Mouse (Mus musculus) MN1 (cell line): ENCODE results near the gene Pawr.

Source experiments
- DNase-seq: peaks from one replicate; pipeline ENCODE4 v3.0.0-alpha.2; 2016; ENCODE audit warnings: low spot score

The Pawr gene

GRCm38 (mm10) chr10:108443931-108444876 is 112.3 kb downstream of the Pawr start:
- DNase-seq, result no peak

- DNase-seq, result no peak
These were observed 113.2 kb downstream of the Pawr start for GRCm38 (mm10) chr10:108445123-108445522.

GRCm38 (mm10) chr10:108445606-108446005 is 113.7 kb downstream of the Pawr start:
- no peak for DNase-seq

GRCm38 (mm10) chr10:108446041-108446931 is 114.4 kb downstream of the Pawr start:
- peak; percentile 84 for DNase-seq

GRCm38 (mm10) chr10:108447211-108447610 is 115.3 kb downstream of the Pawr start:
- DNase-seq, result no peak

- DNase-seq, result no peak
These were observed 116.5 kb downstream of the Pawr start for GRCm38 (mm10) chr10:108448421-108448820.

- DNase-seq, result no peak
These were observed 118.5 kb downstream of the Pawr start for GRCm38 (mm10) chr10:108450401-108450800.

GRCm38 (mm10) chr10:108451516-108451915 is 119.6 kb downstream of the Pawr start:
- DNase-seq, result no peak

- DNase-seq, result no peak
These were observed 120.5 kb downstream of the Pawr start for GRCm38 (mm10) chr10:108452421-108452820.

- DNase-seq, result peak; percentile 30
These were observed 121.6 kb downstream of the Pawr start for GRCm38 (mm10) chr10:108453561-108453960.

- DNase-seq, result no peak
These were observed 122.8 kb downstream of the Pawr start for GRCm38 (mm10) chr10:108454691-108455117.

GRCm38 (mm10) chr10:108455204-108455603 is 123.3 kb downstream of the Pawr start:
- no peak for DNase-seq

GRCm38 (mm10) chr10:108455883-108456282 is 124.0 kb downstream of the Pawr start:
- no peak for DNase-seq

GRCm38 (mm10) chr10:108457054-108457453 is 125.1 kb downstream of the Pawr start:
- DNase-seq, result no peak

GRCm38 (mm10) chr10:108461862-108462261 is 129.9 kb downstream of the Pawr start:
- DNase-seq, result no peak
